Mouse (Mus musculus) heart, adult 2 months (tissue): ENCODE data around the gene Rpl26.

Experiments used
- EP300 ChIP-seq: fragments of 200-500 bp; IDR thresholded peaks from 2 replicates; pipeline ENCODE4 v1.6.1; 2011; ENCODE audit warnings: low read depth, low read length, control low read depth; ENCODE audit not compliant: insufficient read depth
- POLR2A ChIP-seq: fragments of 200-500 bp; IDR thresholded peaks from 2 replicates; pipeline ENCODE4 v1.6.1; 2011; ENCODE audit warnings: mild to moderate bottlenecking, low read depth, low read length, control low read depth; ENCODE audit not compliant: insufficient read depth

- no peak for TF ChIP-seq POLR2A
- TF ChIP-seq EP300, result no peak
Observed at GRCm38 (mm10) chr11:68896247-68896646, 5.1 kb upstream of the Rpl26 start.
